Mouse (Mus musculus) lung, postnatal 0 days (tissue): ENCODE data around the gene Pdgfa. TPM values are rescaled to one million over a fixed set of nuclear protein-coding genes. Genes with fewer than 3 reads are reported as not detected.

Experiments
- ATAC-seq: fragments of 200-750 bp; cut with Nextera tagmentation; 2 replicates; pipeline ENCODE4 v1.8.0; 2017; ENCODE audit warnings: moderate library complexity
- DNase-seq: peaks from one replicate; pipeline ENCODE4 v3.0.0-alpha.2; 2016; ENCODE audit warnings: low spot score
- H3K27ac ChIP-seq: fragments of 300-500 bp; sonication (generic); 2 replicates; pipeline ENCODE4 v1.5.1; 2014; ENCODE audit warnings: antibody characterized with exemption, mild to moderate bottlenecking, low read length, mixed read lengths
- H3K27me3 ChIP-seq: fragments of 300-500 bp; sonication (generic); replicated peaks from 2 replicates; pipeline ENCODE4 v1.6.1; 2014; ENCODE audit warnings: low read length, mixed read lengths; ENCODE audit not compliant: insufficient read depth
- H3K36me3 ChIP-seq: fragments of 300-500 bp; sonication (generic); 2 replicates; pipeline ENCODE4 v1.6.1; 2014; ENCODE audit warnings: low read length, mixed read lengths; ENCODE audit not compliant: insufficient read depth
- H3K4me1 ChIP-seq: fragments of 300-500 bp; sonication (generic); 2 replicates; pipeline ENCODE4 v1.6.1; 2014; ENCODE audit warnings: antibody characterized with exemption, low read depth, low read length, mixed read lengths; ENCODE audit not compliant: insufficient read depth
- H3K4me2 ChIP-seq: fragments of 300-500 bp; sonication (generic); replicated peaks from 2 replicates; pipeline ENCODE4 v1.6.1; 2014; ENCODE audit warnings: low read depth, mild to moderate bottlenecking, low read length, moderate library complexity, mixed read lengths
- H3K4me3 ChIP-seq: fragments of 300-500 bp; sonication (generic); 2 replicates; pipeline ENCODE4 v1.5.1; 2014; ENCODE audit warnings: low read depth, low read length
- H3K9ac ChIP-seq: fragments of 300-500 bp; sonication (generic); replicated peaks from 2 replicates; pipeline ENCODE4 v1.6.1; 2014; ENCODE audit warnings: low read depth, mild to moderate bottlenecking
- H3K9me3 ChIP-seq: fragments of 300-500 bp; sonication (generic); 2 replicates; pipeline ENCODE4 v1.6.1; 2016; ENCODE audit warnings: low read length, mixed read lengths
- CTCF ChIP-seq: IDR thresholded peaks from 2 replicates; pipeline ENCODE4 v1.5.1; 2016; ENCODE audit warnings: antibody characterized with exemption, mild to moderate bottlenecking
- EP300 ChIP-seq: IDR thresholded peaks from 2 replicates; pipeline ENCODE4 v1.6.1; 2016; ENCODE audit warnings: antibody characterized with exemption, mild to moderate bottlenecking, control low read depth
- WGBS: fragments of 180-500 bp; shearing (Covaris S2); extraction: QIAGEN DNeasy Blood & Tissue Kit; methylation state at CpG from one replicate; pipeline ENCODE4 v1.1.7; 2014; 5-methylcytosine and 5-hydroxymethylcytosine counted together
- polyA plus RNA-seq: library from polyadenylated mRNA; unstranded; fragments of >200 nt; fragmentation: Nextera tagmentation; extraction: Ambion mirVana; gene quantifications from 2 replicates; pipeline ENCODE4 v1.2.1, GENCODE M21; 2015

The Pdgfa gene
- polyA plus RNA-seq, 1 experiment from 2014 or later: 108 TPM

GRCm38 (mm10) chr5:138991734-138992133, 5.4 kb downstream of the Pdgfa start:
- Histone ChIP-seq H3K4me1 (peaks cover 36% of the 10 kb centered on the region), H3K9me3 (no peaks in the 10 kb centered on the region), H3K9ac (no peak overlapping the region), H3K27ac (peak overlapping the region; percentile 97; the same call in 1 of the 2 replicates), H3K4me3 (no peak overlapping the region), H3K27me3 (peaks cover 11% of the 10 kb centered on the region; the same call in 1 of the 2 replicates), H3K36me3 (no peaks in the 10 kb centered on the region), H3K4me2 (0 out of 2 replicates have a peak overlapping the region, but pooled peaks have one; percentile 92)
- no peak for DNase-seq
- TF ChIP-seq CTCF: no peak
- TF ChIP-seq EP300: no peak
- no peak for ATAC-seq
- 66% methylated on average over 4 of the region's 4 CpGs for WGBS

- TF ChIP-seq EP300 (peak; percentile 80), CTCF (no peak)
- DNase-seq: peak; percentile 89
- Histone ChIP-seq H3K27ac (peak overlapping the region; percentile 26; the same call in 1 of the 2 replicates), H3K4me1 (peaks cover 27% of the 10 kb centered on the region), H3K36me3 (peaks cover 5% of the 10 kb centered on the region; the same call in 1 of the 2 replicates), H3K9me3 (no peaks in the 10 kb centered on the region), H3K4me2 (no peak overlapping the region), H3K27me3 (peaks cover 3% of the 10 kb centered on the region; the same call in 1 of the 2 replicates), H3K4me3 (no peak overlapping the region), H3K9ac (no peak overlapping the region)
- peak; percentile 27 for ATAC-seq
- WGBS: 36% methylated on average over 7 of the region's 7 CpGs
Observed at GRCm38 (mm10) chr5:138990659-138991380, 6.3 kb downstream of the Pdgfa start.

- DNase-seq (no peak), ATAC-seq (no peak)
- no peaks in the 10 kb centered on the region for H3K9me3 ChIP-seq
- H3K4me1 ChIP-seq: peaks cover 27% of the 10 kb centered on the region
- TF ChIP-seq EP300 (no peak), CTCF (no peak)
- no peak overlapping the region for H3K4me3 ChIP-seq
- H3K27ac ChIP-seq: peak overlapping the region; percentile 51; the same call in 1 of the 2 replicates
- no peak overlapping the region for H3K9ac ChIP-seq
- WGBS: 80% methylated on average over 6 of the region's 6 CpGs
- H3K27me3 ChIP-seq: peaks cover 3% of the 10 kb centered on the region; the same call in 1 of the 2 replicates
- no peak overlapping the region for H3K4me2 ChIP-seq
- H3K36me3 ChIP-seq: peaks cover 11% of the 10 kb centered on the region; the same call in 1 of the 2 replicates
Observed at GRCm38 (mm10) chr5:138989567-138989966, 7.6 kb downstream of the Pdgfa start.

- Histone ChIP-seq H3K4me2 (no peak overlapping the region), H3K27me3 (peaks cover 3% of the 10 kb centered on the region; the same call in 1 of the 2 replicates), H3K27ac (peak overlapping the region; percentile 51), H3K4me1 (peaks cover 21% of the 10 kb centered on the region), H3K36me3 (peaks cover 11% of the 10 kb centered on the region; the same call in 1 of the 2 replicates), H3K9ac (no peak overlapping the region), H3K4me3 (no peak overlapping the region), H3K9me3 (no peaks in the 10 kb centered on the region)
- TF ChIP-seq CTCF (peak; percentile 46), EP300 (no peak)
- peak; percentile 54 for ATAC-seq
- WGBS: 17% methylated on average over 9 of the region's 9 CpGs
- DNase-seq: peak; percentile 84
Observed at GRCm38 (mm10) chr5:138988764-138989163, 8.4 kb downstream of the Pdgfa start.

GRCm38 (mm10) chr5:138987994-138988393, 9.2 kb downstream of the Pdgfa start:
- H3K4me3 ChIP-seq: no peak overlapping the region
- peaks cover 1% of the 10 kb centered on the region; the same call in 1 of the 2 replicates for H3K27me3 ChIP-seq
- H3K4me2 ChIP-seq: no peak overlapping the region
- peaks cover 11% of the 10 kb centered on the region; the same call in 1 of the 2 replicates for H3K36me3 ChIP-seq
- peak overlapping the region; percentile 51; the same call in 1 of the 2 replicates for H3K27ac ChIP-seq
- peak; percentile 57 for ATAC-seq
- no peak for TF ChIP-seq EP300
- no peak for TF ChIP-seq CTCF
- peak; percentile 48 for DNase-seq
- 38% methylated on average over 10 of the region's 10 CpGs for WGBS
- H3K4me1 ChIP-seq: peaks cover 14% of the 10 kb centered on the region; the same call in 1 of the 2 replicates
- no peaks in the 10 kb centered on the region for H3K9me3 ChIP-seq
- H3K9ac ChIP-seq: no peak overlapping the region

- Histone ChIP-seq H3K27me3 (no peaks in the 10 kb centered on the region), H3K9ac (no peak overlapping the region), H3K36me3 (peaks cover 14% of the 10 kb centered on the region; the same call in 1 of the 2 replicates), H3K4me2 (no peak overlapping the region), H3K4me3 (no peak overlapping the region), H3K27ac (no peak overlapping the region), H3K4me1 (peaks cover 5% of the 10 kb centered on the region; the same call in 1 of the 2 replicates), H3K9me3 (no peaks in the 10 kb centered on the region)
- 63% methylated on average over 5 of the region's 9 CpGs for WGBS
- DNase-seq: no peak
- TF ChIP-seq EP300 (no peak), CTCF (no peak)
- no peak for ATAC-seq
Observed at GRCm38 (mm10) chr5:138981921-138982320, 15.2 kb downstream of the Pdgfa start.
